Mouse (Mus musculus): ENCODE data around the gene B020011L13Rik.
"Not testable (repeated sequence)": the region's sequence is repeated elsewhere in the genome, so short reads cannot be mapped to it uniquely, and the experiment has no call there.

- TF ChIP-seq MAFK (IDR thresholded peaks at IDR 0.05; ENCODE audit: insufficient read depth, low read depth, low read length); HCFC1 (IDR thresholded peaks at IDR 0.05; ENCODE audit: borderline replicate concordance, insufficient read depth, low read length); ZC3H11A (IDR thresholded peaks at IDR 0.05; ENCODE audit: borderline replicate concordance, low read depth, low read length); ZNF384 (IDR thresholded peaks at IDR 0.05; ENCODE audit: low read depth, low read length); CHD2 (IDR thresholded peaks at IDR 0.05; ENCODE audit: low read depth, low read length): not testable (repeated sequence)
Observed at GRCm38 (mm10) chr1:117851718-117852117, 70.8 kb downstream of the B020011L13Rik start.
